Mouse (Mus musculus) midbrain, embryonic 10.5 days (tissue): ENCODE results near the gene Midn. TPM values are rescaled to one million over a fixed set of nuclear protein-coding genes. Genes with fewer than 3 reads are reported as not detected.
A peak's percentile ranks its signal among the peaks of the same experiment; 100 is the strongest.

Experiments
- DNase-seq: peaks from one replicate; pipeline ENCODE4 v3.0.0-alpha.2; 2017; ENCODE audit warnings: low spot score
- H3K27ac ChIP-seq: fragments of 300-500 bp; sonication (generic); replicated peaks from 2 replicates; pipeline ENCODE4 v1.5.1; 2016; ENCODE audit warnings: mild to moderate bottlenecking
- H3K27me3 ChIP-seq: fragments of 300-500 bp; sonication (generic); 2 replicates; pipeline ENCODE4 v1.6.1; 2016; ENCODE audit warnings: low read depth, mild to moderate bottlenecking; ENCODE audit not compliant: poor library complexity, severe bottlenecking
- H3K36me3 ChIP-seq: fragments of 300-500 bp; sonication (generic); 2 replicates; pipeline ENCODE4 v1.6.1; 2016; ENCODE audit warnings: mild to moderate bottlenecking, moderate library complexity
- H3K4me1 ChIP-seq: fragments of 300-500 bp; sonication (generic); 2 replicates; pipeline ENCODE4 v1.6.1; 2016
- H3K4me3 ChIP-seq: fragments of 300-500 bp; sonication (generic); 2 replicates; pipeline ENCODE4 v1.5.1; 2016; ENCODE audit warnings: mild to moderate bottlenecking, moderate library complexity
- H3K9me3 ChIP-seq: fragments of 300-500 bp; sonication (generic); replicated peaks from 2 replicates; pipeline ENCODE4 v1.6.1; 2016; ENCODE audit warnings: mild to moderate bottlenecking
- WGBS: fragments of 180-500 bp; shearing (Covaris S2); methylation state at CpG from one replicate; pipeline ENCODE4 v1.1.7; 2016; 5-methylcytosine and 5-hydroxymethylcytosine counted together
- polyA plus RNA-seq: library from polyadenylated mRNA; unstranded; fragments of >200 nt; fragmentation: Nextera tagmentation; extraction: Ambion mirVana; gene quantifications from 2 replicates; pipeline ENCODE4 v1.2.1, GENCODE M21; 2016

Midn gene
- polyA plus RNA-seq, 1 experiment from 2014 or later = 17.8 TPM

DNA sequence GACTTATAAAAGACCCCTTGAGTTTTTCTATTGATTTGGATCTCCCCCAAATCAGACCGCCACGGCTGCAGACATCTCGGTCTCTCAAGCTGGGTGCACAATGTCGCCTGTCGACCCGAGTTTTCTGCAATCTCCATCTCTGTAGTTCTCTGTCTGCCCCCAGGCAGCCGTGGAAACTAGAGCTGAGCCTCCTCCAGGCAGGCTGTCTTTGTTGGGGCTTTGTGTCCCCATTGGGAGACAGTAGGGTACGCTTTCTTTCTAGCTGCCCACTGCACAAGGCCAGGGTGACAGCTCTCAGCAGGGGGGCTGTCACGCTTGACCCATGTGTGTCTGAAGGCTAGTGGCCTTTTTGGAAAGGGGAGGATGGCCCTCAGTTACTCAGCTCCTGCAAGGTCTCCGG is 59.6 kb downstream of the Midn start:
- H3K4me3 ChIP-seq = peak overlapping the region; percentile 51
- H3K4me1 ChIP-seq = peaks cover 65% of the 10 kb centered on the region
- peaks cover 26% of the 10 kb centered on the region for H3K27me3 ChIP-seq
- DNase-seq = peak; percentile 78
- no peaks in the 10 kb centered on the region for H3K36me3 ChIP-seq
- H3K27ac ChIP-seq = peak overlapping the region; percentile 89
- 31% methylated on average over 10 of the region's 10 CpGs for WGBS
- H3K9me3 ChIP-seq = no peaks in the 10 kb centered on the region

Other genes with a start within 250 kb of the Midn start
- 69.8 and 70.8 TPM in 2 replicates for gene Med16, start 239.3 kb upstream of the Midn start, polyA plus RNA-seq
- gene Gm26602, start 237.4 kb upstream of the Midn start, polyA plus RNA-seq = 2.0 and 5.5 TPM in 2 replicates
- gene Kiss1r, start 231.3 kb upstream of the Midn start, polyA plus RNA-seq = 1.0 and 1.2 TPM in 2 replicates
- gene R3hdm4, start 227.1 kb upstream of the Midn start, polyA plus RNA-seq = 126 and 154 TPM in 2 replicates
- 12.5 and 13.4 TPM in 2 replicates for gene Arid3a, start 221.2 kb upstream of the Midn start, polyA plus RNA-seq
- gene Wdr18, start 188.1 kb upstream of the Midn start, polyA plus RNA-seq = 136 and 155 TPM in 2 replicates
- gene Grin3b, start 177.6 kb upstream of the Midn start, polyA plus RNA-seq = 0.25 and 0.30 TPM in 2 replicates
- gene Tmem259, start 163.9 kb upstream of the Midn start, polyA plus RNA-seq = 11.0 TPM in 2 replicates
- 198 and 199 TPM in 2 replicates for gene Cnn2, start 159.7 kb upstream of the Midn start, polyA plus RNA-seq
- 3.2 and 4.8 TPM in 2 replicates for gene Abca7, start 151.8 kb upstream of the Midn start, polyA plus RNA-seq
- gene Arhgap45, start 131.6 kb upstream of the Midn start, polyA plus RNA-seq = 7.9 and 8.0 TPM in 2 replicates
- 233 and 276 TPM in 2 replicates for gene Polr2e, start 108.5 kb upstream of the Midn start, polyA plus RNA-seq
- 702 and 747 TPM in 2 replicates for gene Gpx4, start 101.1 kb upstream of the Midn start, polyA plus RNA-seq
- 15.0 and 15.2 TPM in 2 replicates for gene Sbno2, start 42.7 kb upstream of the Midn start, polyA plus RNA-seq
- gene Stk11, start 32.5 kb upstream of the Midn start, polyA plus RNA-seq = 18.0 and 19.7 TPM in 2 replicates
- gene Atp5d, start 9.6 kb upstream of the Midn start, polyA plus RNA-seq = 463 and 481 TPM in 2 replicates
- gene Cbarp, start 7.4 kb upstream of the Midn start, polyA plus RNA-seq = 7.8 and 9.3 TPM in 2 replicates
- 91.8 and 135 TPM in 2 replicates for gene Cirbp, start 17.7 kb downstream of the Midn start, polyA plus RNA-seq
- 10.6 and 11.2 TPM in 2 replicates for gene 1600002K03Rik, start 24.7 kb downstream of the Midn start, polyA plus RNA-seq
- 56.6 and 64.5 TPM in 2 replicates for gene Efna2, start 31.2 kb downstream of the Midn start, polyA plus RNA-seq
- 154 and 166 TPM in 2 replicates for gene Mum1, start 78.2 kb downstream of the Midn start, polyA plus RNA-seq
- 288 and 314 TPM in 2 replicates for gene Ndufs7, start 100.8 kb downstream of the Midn start, polyA plus RNA-seq
- 32.5 and 35.5 TPM in 2 replicates for gene Gamt, start 112.7 kb downstream of the Midn start, polyA plus RNA-seq
- gene Dazap1, start 113.2 kb downstream of the Midn start, polyA plus RNA-seq = 43.7 and 50.6 TPM in 2 replicates
- gene Rps15, start 144.2 kb downstream of the Midn start, polyA plus RNA-seq = 889 and 1,053 TPM in 2 replicates
- 28.3 and 61.6 TPM in 2 replicates for gene Apc2, start 147.7 kb downstream of the Midn start, polyA plus RNA-seq
- gene 2310011J03Rik, start 172.3 kb downstream of the Midn start, polyA plus RNA-seq = 57.3 TPM in 2 replicates
- gene Pcsk4, start 181.2 kb downstream of the Midn start, polyA plus RNA-seq = 3.3 and 4.2 TPM in 2 replicates
- gene Reep6, start 181.7 kb downstream of the Midn start, polyA plus RNA-seq = 9.1 and 11.5 TPM in 2 replicates
- gene Adamtsl5, start 200.1 kb downstream of the Midn start, polyA plus RNA-seq = 0.48 and 0.91 TPM in 2 replicates
- gene Plk5, start 208.2 kb downstream of the Midn start, polyA plus RNA-seq = 0.12 and 0.32 TPM in 2 replicates
- gene Mex3d, start 239.4 kb downstream of the Midn start, polyA plus RNA-seq = 6.3 and 6.4 TPM in 2 replicates